8 mouse cellular contexts compared by ENCODE assay signal in genomic region chr12:116047440-116048377, GRCm38 (mm10). TPM values are rescaled to one million over a fixed set of nuclear protein-coding genes. Genes with fewer than 3 reads are reported as not detected.
DNase-seq lines count a peak whose midpoint lies in the region; ATAC-seq and TF ChIP-seq lines count a peak whose summit lies in the region.

Gene Zfp386 (plus strand): TSS chr12:116047724.

- peak within 1 kb of the TSS; percentile 82 for H3K9ac ChIP-seq in lung, postnatal 0 days (replicated peaks; ENCODE audit: low read depth)

- peak; percentile 60; the same call in 1 of the 2 replicates for TF ChIP-seq EP300 in lung, postnatal 0 days (IDR thresholded peaks at IDR 0.05)

- WGBS in hindbrain, embryonic 10.5 days: 1% methylated on average over 55 of the region's 55 CpGs
- WGBS in lung, postnatal 0 days: under 1% methylated on average over 55 of the region's 55 CpGs

- peak within 1 kb of the TSS; percentile 99 for H3K27ac ChIP-seq in hindbrain, embryonic 10.5 days
- H3K27ac ChIP-seq in lung, postnatal 0 days (ENCODE audit: low read length): peak within 1 kb of the TSS; percentile 96

- no peaks in the 10 kb centered on the region for H3K27me3 ChIP-seq in hindbrain, embryonic 10.5 days (ENCODE audit: insufficient read depth, poor library complexity, severe bottlenecking)
- H3K27me3 ChIP-seq in lung, postnatal 0 days (replicated peaks; ENCODE audit: insufficient read depth, low read length): no peaks in the 10 kb centered on the region

- DNase-seq in MN1 (ENCODE audit: low spot score): peak; percentile 98
- DNase-seq in cerebellum, adult 9-10 months: peak; percentile 99
- peak; percentile 98 for DNase-seq in hindbrain, embryonic 10.5 days (ENCODE audit: low spot score)
- peak; percentile 98 for DNase-seq in layer of hippocampus, adult 9-11 months
- DNase-seq in lung, postnatal 0 days (ENCODE audit: low spot score): peak; percentile 99
- peak; percentile 97 for DNase-seq in ovary, postnatal 14 days (ENCODE audit: low spot score)
- DNase-seq in thymus, postnatal 14 days: peak; percentile 99

- no peak for TF ChIP-seq CTCF in lung, postnatal 0 days (IDR thresholded peaks at IDR 0.05)

- H3K4me3 ChIP-seq in hindbrain, embryonic 10.5 days: peak within 1 kb of the TSS; percentile 85
- H3K4me3 ChIP-seq in lung, postnatal 0 days (ENCODE audit: low read depth, low read length): peak within 1 kb of the TSS; percentile 72

- peaks cover 15% of the 10 kb centered on the region for H3K4me1 ChIP-seq in hindbrain, embryonic 10.5 days (replicated peaks)
- peaks cover 7% of the 10 kb centered on the region; the same call in 1 of the 2 replicates for H3K4me1 ChIP-seq in lung, postnatal 0 days (ENCODE audit: insufficient read depth, low read depth, low read length)

- H3K4me2 ChIP-seq in lung, postnatal 0 days (replicated peaks; ENCODE audit: low read depth, low read length): peak within 1 kb of the TSS; percentile 65

- ATAC-seq in frontal cortex, adult (ENCODE audit: low TSS enrichment): peak; percentile 100
- peak; percentile 99 for ATAC-seq in lung, postnatal 0 days

- H3K9me3 ChIP-seq in hindbrain, embryonic 10.5 days: peaks cover 11% of the 10 kb centered on the region; the same call in 1 of the 2 replicates
- no peaks in the 10 kb centered on the region for H3K9me3 ChIP-seq in lung, postnatal 0 days (ENCODE audit: low read length)

- peaks cover 36% of the 10 kb centered on the region for H3K36me3 ChIP-seq in hindbrain, embryonic 10.5 days
- no peaks in the 10 kb centered on the region for H3K36me3 ChIP-seq in lung, postnatal 0 days (ENCODE audit: insufficient read depth, low read length)

RNA-seq across cellular contexts. Expression of gene Zfp386, which starts in this region (rescaled TPM):
- 60.9 and 63.0 TPM in 2 replicates for polyA plus RNA-seq in hindbrain, embryonic 10.5 days (2016; fragmentation: Nextera tagmentation; extraction: Ambion mirVana)
- polyA plus RNA-seq in lung, postnatal 0 days (2015; fragmentation: Nextera tagmentation; extraction: Ambion mirVana): 26.9 and 28.2 TPM in 2 replicates

Comparison
In these comparisons a context has a peak if more than half of its experiments do, and no peak if none do; other contexts are left out.
1. Peak in every context shown above with its lines: DNase-seq, ATAC-seq, H3K4me3 ChIP-seq and H3K27ac ChIP-seq.